Mouse (Mus musculus): ENCODE measurements around the gene Nras. TPM values are rescaled to one million over a fixed set of nuclear protein-coding genes. Genes with fewer than 3 reads are reported as not detected.

The Nras gene
- 100 to 1,000 TPM in 1 of 3 experiments, 10 to 100 TPM in 2; 97.0 to 127 (median 97.6) TPM for polyA plus RNA-seq (2017; shearing (Covaris generic))

- peak; percentile 94 for ATAC-seq
Measured at GRCm38 (mm10) chr3:103058207-103059157, at the start of gene Nras. Gene Nras (plus strand): TSS chr3:103058285.

DNA sequence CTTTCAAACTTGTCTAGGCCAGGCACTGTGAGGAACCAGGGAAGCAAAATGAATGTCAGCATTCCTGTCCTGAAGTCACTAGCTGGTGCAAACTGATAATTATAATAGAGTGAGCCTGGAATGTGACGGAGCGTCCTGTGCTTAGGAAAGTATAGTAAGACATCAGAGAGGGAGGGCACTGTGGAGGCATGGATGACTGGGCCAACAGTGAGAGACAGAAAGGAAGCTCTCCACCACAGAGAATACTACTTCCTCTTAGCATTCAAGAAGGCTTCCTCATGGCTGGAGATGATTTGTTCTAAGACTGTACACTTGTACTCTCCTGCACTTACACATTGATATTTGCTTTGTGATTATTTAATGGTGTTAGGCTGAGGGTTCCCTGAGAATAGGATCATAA, 40.7 kb upstream of the Nras start:
- no peak for ATAC-seq

DNA sequence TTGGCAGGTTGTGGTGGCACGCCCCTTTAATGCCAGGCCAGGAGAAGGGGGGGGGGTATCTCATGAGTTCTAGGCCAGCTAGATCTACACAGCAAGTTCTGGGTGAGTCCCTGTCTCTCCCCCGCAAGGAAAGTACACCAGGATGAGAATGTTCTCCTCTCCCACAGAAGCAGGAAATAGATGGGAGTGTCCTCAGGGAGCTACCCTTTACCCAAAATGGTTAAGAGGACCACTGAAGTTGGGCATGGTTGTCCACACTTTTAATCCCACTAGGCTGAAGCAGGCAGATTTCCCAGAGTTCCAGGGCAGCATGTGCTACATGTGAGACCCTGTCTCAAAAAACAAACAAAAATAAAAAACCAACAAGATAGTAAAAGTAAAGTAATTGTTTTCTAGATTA, 38.6 kb upstream of the Nras start:
- no peak for ATAC-seq

GRCm38 (mm10) chr3:103020249-103020942, 37.7 kb upstream of the Nras start, which contains the start of gene Csde1:
Gene Csde1 (plus strand): TSS chr3:103020426.
- ATAC-seq: peak; percentile 91

DNA sequence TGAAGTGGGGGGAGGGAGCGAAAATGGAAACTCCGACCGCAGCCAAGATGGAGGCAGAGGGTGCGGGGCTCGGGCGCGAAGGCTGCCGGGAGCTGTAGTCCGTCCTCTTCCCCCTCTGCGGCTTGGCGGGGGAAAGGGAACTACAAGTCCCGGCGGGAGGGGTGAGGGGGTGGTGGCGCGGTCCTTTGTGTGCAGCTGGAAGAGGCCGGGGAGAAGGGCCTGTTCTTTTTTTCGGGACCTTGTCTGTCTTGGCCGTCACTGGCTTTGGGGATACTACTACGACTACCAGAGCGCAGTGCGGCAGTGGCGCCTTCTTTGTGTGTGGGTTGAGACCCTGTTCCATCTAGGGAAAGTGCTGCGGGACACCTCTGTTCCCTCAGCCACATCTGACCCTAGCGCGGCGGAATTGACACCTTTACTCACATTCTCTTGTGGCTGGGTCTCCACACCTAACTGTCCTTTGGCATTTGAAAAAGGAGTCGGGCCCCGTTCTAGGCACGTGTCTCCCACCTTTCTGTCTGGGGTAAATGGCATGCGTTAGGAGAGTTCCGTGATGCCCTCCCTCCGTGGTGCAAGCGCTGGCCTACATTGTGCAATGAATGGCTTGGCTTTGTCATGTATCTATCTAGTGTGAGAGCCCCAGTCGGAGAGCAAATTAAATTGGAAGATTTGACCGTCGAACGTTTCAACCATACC, 37.0 kb upstream of the Nras start:
- peak; percentile 64 for ATAC-seq

DNA sequence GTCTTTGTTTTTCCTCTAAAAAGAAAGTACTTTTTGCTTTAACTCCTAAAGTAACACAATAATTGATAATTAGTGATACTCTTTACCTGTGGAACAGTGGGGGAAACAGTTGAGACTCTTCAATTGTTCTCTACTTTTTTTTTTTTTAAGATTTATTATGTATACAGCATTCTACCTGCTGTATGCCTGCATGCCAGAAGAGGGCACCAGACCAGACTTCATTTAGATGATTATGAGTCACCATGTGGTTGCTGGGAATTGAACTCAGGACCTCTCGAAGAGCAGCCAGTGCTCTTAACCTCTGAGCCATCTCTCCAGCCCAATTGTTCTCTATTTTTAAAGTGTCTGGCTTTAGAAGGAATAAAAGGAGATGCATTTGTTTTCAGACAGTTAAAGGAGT, 31.9 kb upstream of the Nras start:
- ATAC-seq: peak; percentile 73

DNA sequence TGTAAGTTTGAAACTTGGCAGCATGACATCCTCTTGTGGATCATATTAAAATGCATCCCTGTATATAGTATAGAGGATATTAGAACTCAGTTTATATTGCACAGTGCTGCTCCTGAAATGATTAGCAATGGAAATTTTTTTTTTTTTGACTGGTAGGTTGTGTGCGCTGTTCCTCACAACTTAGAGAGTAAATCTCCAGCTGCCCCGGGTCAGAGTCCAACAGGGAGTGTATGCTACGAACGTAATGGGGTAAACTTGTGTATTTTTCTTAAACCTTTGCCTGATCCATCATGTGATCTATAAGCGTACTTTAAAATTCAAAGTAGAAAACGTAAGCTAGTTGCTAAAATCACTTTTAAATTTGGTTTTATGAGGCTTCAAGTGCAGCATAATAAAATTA, 17.8 kb upstream of the Nras start:
- ATAC-seq: no peak

GRCm38 (mm10) chr3:103040861-103041379, 17.2 kb upstream of the Nras start:
- no peak for ATAC-seq

DNA sequence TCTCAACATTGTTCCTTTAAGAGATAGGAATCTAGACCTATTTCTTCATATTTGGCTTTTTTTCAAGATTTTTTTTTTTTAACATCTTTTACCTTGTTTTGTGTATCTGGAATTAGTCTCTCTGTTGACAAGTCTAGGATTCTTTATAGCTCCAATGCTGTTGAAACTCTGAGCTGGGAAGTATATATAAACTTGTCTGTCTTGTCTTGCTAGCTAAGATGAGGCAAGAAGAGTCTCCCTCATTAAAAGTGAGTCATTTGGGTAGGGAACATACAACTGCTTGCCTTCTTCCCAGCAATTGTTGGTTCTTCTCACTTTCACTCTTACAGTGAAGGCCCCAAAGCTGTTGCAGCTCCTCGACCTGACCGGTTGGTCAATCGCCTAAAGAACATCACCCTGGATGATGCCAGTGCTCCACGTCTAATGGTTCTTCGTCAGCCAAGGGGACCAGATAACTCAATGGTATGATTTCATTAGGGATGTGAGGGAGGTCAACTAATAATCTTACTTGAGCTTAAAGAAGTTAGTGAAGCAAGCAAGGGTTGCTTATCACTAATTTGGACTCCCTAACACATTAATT, 2.0 kb upstream of the Nras start:
- ATAC-seq: no peak

DNA sequence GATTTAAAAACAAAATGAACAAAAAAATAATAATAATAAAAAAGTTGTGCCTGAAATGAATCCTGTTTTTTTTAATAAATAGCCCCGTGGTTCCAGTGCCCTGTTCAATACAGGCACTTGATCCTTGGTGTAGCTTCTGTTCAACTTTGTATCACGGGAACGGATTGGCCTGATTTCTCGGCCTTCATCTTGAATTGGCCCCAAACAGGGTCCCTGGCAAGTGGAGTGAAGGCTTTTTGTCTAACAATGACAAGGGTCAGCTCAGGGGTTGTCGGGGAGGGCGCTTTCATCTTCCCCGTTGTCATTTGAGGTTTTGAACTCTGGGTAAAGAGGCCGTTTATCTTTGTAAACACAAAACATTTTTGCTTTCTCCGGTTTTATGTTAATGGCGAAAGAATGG, 333 bp upstream of the Nras start:
- peak; percentile 7 for ATAC-seq

- no peak for ATAC-seq
Measured at GRCm38 (mm10) chr3:103066927-103067326, 8.8 kb downstream of the Nras start.

DNA sequence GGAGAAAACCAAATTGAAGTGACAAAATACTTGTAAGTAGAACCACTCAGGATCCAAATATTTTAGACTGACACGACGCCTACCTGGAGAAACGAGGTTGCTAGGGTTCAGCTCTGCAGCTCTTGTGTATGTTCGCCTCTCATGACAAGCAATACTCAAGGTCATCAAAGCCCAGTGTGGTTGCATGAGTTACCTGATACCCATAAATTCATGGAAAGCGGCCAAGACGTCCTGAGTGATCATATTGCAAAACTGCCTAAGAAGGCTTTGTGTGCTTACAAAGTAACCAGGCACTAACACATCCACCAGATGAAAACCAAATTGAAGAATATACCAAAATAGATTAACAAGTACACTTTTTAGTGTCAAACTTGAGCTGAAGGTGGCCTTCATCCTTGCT, 10.9 kb downstream of the Nras start:
- ATAC-seq: no peak

DNA sequence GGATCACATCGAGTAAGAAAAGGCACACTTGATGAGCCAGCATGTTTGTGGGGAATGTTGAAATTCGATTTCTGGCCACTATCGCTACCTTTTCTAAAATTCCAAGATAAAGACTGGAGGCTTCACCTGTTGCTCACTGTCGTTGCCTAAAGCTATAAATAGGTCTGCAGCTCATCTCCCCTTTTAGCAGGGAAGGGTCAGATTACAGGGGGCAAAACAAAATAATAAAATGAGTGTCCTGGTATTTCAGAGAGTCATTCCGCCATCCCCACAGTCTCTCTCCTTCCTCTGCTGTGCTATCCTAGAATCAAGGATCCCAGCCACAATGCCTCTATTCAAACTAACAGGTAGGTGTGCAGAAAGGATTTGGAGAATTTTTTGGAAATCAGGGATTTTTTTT, 15.7 kb downstream of the Nras start, which contains the start of gene Ampd1:
Gene Ampd1 (plus strand): TSS at position 244 of the 400 bp plus-strand sequence.
- no peak for ATAC-seq

GRCm38 (mm10) chr3:103075871-103076270, 17.8 kb downstream of the Nras start:
- ATAC-seq: no peak

DNA sequence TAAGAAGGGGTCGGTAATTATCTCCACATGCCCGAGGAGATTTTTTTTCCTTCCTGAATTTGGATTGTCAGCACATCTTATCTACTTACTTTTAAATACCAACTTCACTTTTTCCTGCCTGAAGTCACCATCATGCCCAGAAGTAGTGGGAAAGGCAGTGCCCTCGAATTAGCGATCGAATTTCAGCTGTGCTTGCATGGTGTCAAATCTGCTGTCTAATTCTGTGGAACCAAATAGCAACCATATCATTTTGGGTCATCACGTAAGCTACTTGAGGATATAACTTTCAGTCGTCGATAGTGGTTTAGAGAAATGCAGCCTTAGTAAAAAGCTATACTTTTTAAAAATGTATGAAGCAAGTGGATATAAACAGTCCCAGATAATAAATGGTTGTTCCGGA, 18.4 kb downstream of the Nras start:
- no peak for ATAC-seq

DNA sequence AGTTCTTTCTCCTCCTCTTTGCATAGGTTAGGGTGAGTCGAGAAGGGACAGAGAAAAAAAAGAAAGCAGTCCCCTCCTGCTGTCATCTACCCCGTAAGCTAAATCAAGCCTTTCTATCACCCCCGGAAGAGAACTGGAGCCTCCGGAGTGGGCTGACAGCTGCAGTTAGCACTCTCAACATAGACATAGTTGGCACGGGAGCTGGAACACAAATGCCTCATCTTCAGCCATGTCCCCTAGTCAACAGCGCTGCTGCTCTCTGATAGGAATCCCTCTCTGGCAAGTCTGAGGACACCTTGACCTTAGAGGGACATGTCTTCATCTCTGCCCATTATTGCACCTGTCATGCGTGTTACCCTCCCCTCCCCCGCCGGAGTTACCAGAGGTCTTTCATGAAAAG, 21.2 kb downstream of the Nras start:
- no peak for ATAC-seq

DNA sequence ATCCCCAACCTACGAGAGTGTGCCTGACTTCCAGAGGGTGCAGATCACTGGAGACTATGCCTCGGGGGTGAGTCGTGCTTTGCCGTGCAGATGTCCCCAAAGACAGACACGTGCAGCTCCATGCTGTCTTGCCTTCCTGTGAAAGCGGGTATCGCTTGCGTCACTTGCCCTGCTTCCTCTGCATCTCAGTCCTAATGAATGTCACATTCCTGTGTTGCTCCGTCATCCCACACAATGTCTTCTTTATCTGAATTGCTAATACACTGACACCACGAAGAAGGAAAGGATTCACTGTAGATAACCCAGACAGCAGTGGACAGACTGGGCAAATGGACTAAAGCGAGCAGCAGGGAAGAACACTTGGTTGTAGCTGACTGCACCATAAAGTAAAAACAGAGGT, 23.0 kb downstream of the Nras start:
- no peak for ATAC-seq

- ATAC-seq: no peak
Measured at GRCm38 (mm10) chr3:103081861-103082453, 23.9 kb downstream of the Nras start.

- no peak for ATAC-seq
Measured at GRCm38 (mm10) chr3:103082761-103083160, 24.7 kb downstream of the Nras start.

DNA sequence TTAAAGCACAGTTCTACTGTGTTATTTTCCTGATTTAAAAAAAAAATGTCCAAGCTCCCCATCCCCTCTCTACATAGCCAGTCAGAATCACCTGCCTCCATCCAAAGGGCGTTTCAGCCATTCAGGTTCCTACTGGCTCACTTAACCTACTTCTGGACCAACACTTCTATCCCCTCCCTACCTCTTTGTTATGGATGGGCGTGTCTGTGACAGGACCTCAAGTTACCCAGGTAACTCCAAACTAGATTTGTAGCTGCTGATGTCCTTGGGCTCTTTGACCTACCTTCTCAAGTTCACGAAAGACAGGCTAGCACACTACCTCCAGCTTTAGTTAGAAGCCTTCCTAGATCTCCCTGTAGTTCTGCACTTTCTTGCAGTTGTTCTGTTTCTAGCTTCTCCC, 27.9 kb downstream of the Nras start:
- no peak for ATAC-seq

GRCm38 (mm10) chr3:103091753-103092152, 33.7 kb downstream of the Nras start:
- ATAC-seq: peak; percentile 88

- ATAC-seq: no peak
Measured at GRCm38 (mm10) chr3:103098662-103099061, 40.6 kb downstream of the Nras start.
